Comparison of ENCODE assay signal across 8 mouse cellular contexts in genomic region chr1:38897431-38898248, GRCm38 (mm10). TPM values are rescaled to one million over a fixed set of nuclear protein-coding genes. Genes with fewer than 3 reads are reported as not detected.
DNase-seq lines count a peak whose midpoint lies in the region; ATAC-seq lines count a peak whose summit lies in the region.

Gene Chst10, minus strand, starts transcription at chr1:38898161.

- peaks cover 51% of the 10 kb centered on the region for H3K4me1 ChIP-seq in hindbrain, embryonic 15.5 days (replicated peaks)

- peak within 1 kb of the TSS; percentile 59 for H3K4me2 ChIP-seq in hindbrain, embryonic 15.5 days

- no peaks in the 10 kb centered on the region for H3K27me3 ChIP-seq in hindbrain, embryonic 15.5 days

- no peaks in the 10 kb centered on the region for H3K9me3 ChIP-seq in hindbrain, embryonic 15.5 days

- H3K4me3 ChIP-seq in hindbrain, embryonic 15.5 days, result peak within 1 kb of the TSS; percentile 78

- no peaks in the 10 kb centered on the region for H3K36me3 ChIP-seq in hindbrain, embryonic 15.5 days

- peak; percentile 94 for DNase-seq in T-cell, adult 2 months (ENCODE audit: low spot score)
- peak; percentile 60 to 76 for DNase-seq in cerebellum, postnatal 4 days (ENCODE audit: low spot score in 2 of 2)
- DNase-seq in gastrocnemius, adult 18-20 months (ENCODE audit: low spot score), result peak; percentile 14
- peak; percentile 72 for DNase-seq in left cerebral cortex, adult 11 months (ENCODE audit: low spot score)
- DNase-seq in lung, postnatal 25 days (ENCODE audit: low spot score), result peak; percentile 45
- DNase-seq in retina, postnatal 1 day, result peak; percentile 92
- DNase-seq in thymus, postnatal 4 days, result peak; percentile 96

- WGBS in hindbrain, embryonic 15.5 days, result under 1% methylated on average over 67 of the region's 67 CpGs

- peak within 1 kb of the TSS; percentile 81 for H3K9ac ChIP-seq in hindbrain, embryonic 15.5 days

- H3K27ac ChIP-seq in hindbrain, embryonic 15.5 days (replicated peaks), result peak within 1 kb of the TSS; percentile 93

- ATAC-seq in hindbrain, embryonic 15.5 days (ENCODE audit: low FRiP score, low read depth), result peak; percentile 89

RNA-seq across cellular contexts. Expression of gene Chst10, which starts in this region (rescaled TPM):
- under 1 TPM; 0.17 to 0.25 TPM for total RNA-seq in gastrocnemius, adult 18-20 months (2021)
- 54.7 and 58.8 TPM in 2 replicates for polyA plus RNA-seq in hindbrain, embryonic 15.5 days (2015; fragmentation: Nextera tagmentation; extraction: Ambion mirVana)

Comparison
In these comparisons a context has a peak if more than half of its experiments do, and no peak if none do; other contexts are left out.
1. Peak in every context shown above with its lines: DNase-seq, ATAC-seq, H3K4me3 ChIP-seq and H3K27ac ChIP-seq.
2. Peak in DNase-seq in gastrocnemius, adult 18-20 months; RNA of the gene not detected or under 1 TPM.
3. DNase-seq: peak in every context shown above with its lines; median percentile 96 in thymus, postnatal 4 days; 94 in T-cell, adult 2 months; 92 in retina, postnatal 1 day; 72 in left cerebral cortex, adult 11 months; 68 in cerebellum, postnatal 4 days; 45 in lung, postnatal 25 days; 14 in gastrocnemius, adult 18-20 months.